Mouse (Mus musculus) midbrain, embryonic 14.5 days (tissue): ENCODE measurements around the gene Hmgb1. TPM values are rescaled to one million over a fixed set of nuclear protein-coding genes. Genes with fewer than 3 reads are reported as not detected.

ENCODE experiments used
- ATAC-seq: fragments of 200-750 bp; cut with Nextera tagmentation; 2 replicates; pipeline ENCODE4 v1.8.0; 2017; ENCODE audit warnings: moderate number of reproducible peaks, moderate library complexity; ENCODE audit not compliant: low FRiP score, low TSS enrichment
- DNase-seq: peaks from one replicate; pipeline ENCODE4 v3.0.0-alpha.2; 2015
- H3K27ac ChIP-seq: fragments of 300-500 bp; sonication (generic); replicated peaks from 2 replicates; pipeline ENCODE4 v1.5.1; 2014; ENCODE audit warnings: mild to moderate bottlenecking, low read depth, low read length, moderate library complexity
- H3K27me3 ChIP-seq: fragments of 300-500 bp; sonication (generic); 2 replicates; pipeline ENCODE4 v1.6.1; 2014; ENCODE audit warnings: low read length, control low read depth, mixed read lengths; ENCODE audit not compliant: control insufficient read depth, insufficient read depth
- H3K36me3 ChIP-seq: fragments of 300-500 bp; sonication (generic); 2 replicates; pipeline ENCODE4 v1.6.1; 2014; ENCODE audit warnings: low read length, control low read depth; ENCODE audit not compliant: control insufficient read depth, insufficient read depth
- H3K4me1 ChIP-seq: fragments of 300-500 bp; sonication (generic); 2 replicates; pipeline ENCODE4 v1.6.1; 2014; ENCODE audit warnings: mild to moderate bottlenecking, antibody characterized with exemption, low read length, control low read depth; ENCODE audit not compliant: control insufficient read depth, insufficient read depth
- H3K4me2 ChIP-seq: fragments of 300-500 bp; sonication (generic); 2 replicates; pipeline ENCODE4 v1.6.1; 2014; ENCODE audit warnings: mild to moderate bottlenecking, low read length, moderate library complexity
- H3K4me3 ChIP-seq: fragments of 300-500 bp; sonication (generic); replicated peaks from 2 replicates; pipeline ENCODE4 v1.5.1; 2014; ENCODE audit warnings: low read depth, low read length
- H3K9ac ChIP-seq: fragments of 300-500 bp; sonication (generic); replicated peaks from 2 replicates; pipeline ENCODE4 v1.6.1; 2014; ENCODE audit warnings: mild to moderate bottlenecking, low read length, moderate library complexity
- H3K9me3 ChIP-seq: fragments of 300-500 bp; sonication (generic); 2 replicates; pipeline ENCODE4 v1.6.1; 2016; ENCODE audit warnings: low read length, control low read depth, mixed read lengths; ENCODE audit not compliant: control insufficient read depth
- WGBS: fragments of 180-500 bp; shearing (Covaris S2); extraction: QIAGEN DNeasy Blood & Tissue Kit; methylation state at CpG from one replicate; pipeline ENCODE4 v1.1.7; 2014; 5-methylcytosine and 5-hydroxymethylcytosine counted together
- polyA plus RNA-seq: library from polyadenylated mRNA; unstranded; fragments of >200 nt; fragmentation: Nextera tagmentation; extraction: Ambion mirVana; gene quantifications from 2 replicates; pipeline ENCODE4 v1.2.1, GENCODE M21; 2014

Hmgb1 gene
- polyA plus RNA-seq, 1 experiment from 2014 or later: 947 TPM

DNA sequence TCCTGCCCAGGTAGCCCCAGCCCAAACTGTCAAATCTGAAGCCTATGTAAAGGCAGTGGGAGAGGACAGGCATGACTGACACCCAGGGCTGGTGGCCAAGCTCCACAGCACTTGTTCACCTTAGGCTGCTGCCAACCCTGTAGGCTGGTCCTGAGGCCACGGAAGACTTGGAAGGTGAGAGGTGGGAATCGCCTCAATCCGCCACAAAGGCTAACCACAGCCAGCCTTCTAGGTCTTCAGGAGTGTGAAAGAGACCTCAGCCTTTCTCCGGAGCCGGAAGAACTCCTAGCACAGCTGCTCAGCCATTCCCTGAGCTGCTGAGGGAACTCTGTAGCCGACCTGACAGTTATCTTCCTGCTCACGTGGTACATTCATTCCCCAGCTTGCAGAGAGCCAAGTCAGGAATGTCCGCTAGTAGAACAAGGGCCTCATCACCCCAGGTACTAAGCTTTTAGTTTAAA, 116.8 kb downstream of the Hmgb1 start:
- no peaks in the 10 kb centered on the region for H3K27me3 ChIP-seq
- ATAC-seq (no peak), DNase-seq (no peak)
- WGBS: 70% methylated on average over 8 of the region's 8 CpGs
- no peaks in the 10 kb centered on the region for H3K9me3 ChIP-seq
- no peak overlapping the region for H3K27ac ChIP-seq
- no peak overlapping the region for H3K4me3 ChIP-seq
- H3K4me1 ChIP-seq: no peaks in the 10 kb centered on the region
- no peaks in the 10 kb centered on the region for H3K36me3 ChIP-seq
- no peak overlapping the region for H3K4me2 ChIP-seq
- no peak overlapping the region for H3K9ac ChIP-seq

GRCm38 (mm10) chr5:149062833-149063232, 121.5 kb downstream of the Hmgb1 start:
- H3K4me1 ChIP-seq: no peaks in the 10 kb centered on the region
- no peak overlapping the region for H3K4me2 ChIP-seq
- H3K9ac ChIP-seq: no peak overlapping the region
- H3K27me3 ChIP-seq: no peaks in the 10 kb centered on the region
- H3K36me3 ChIP-seq: no peaks in the 10 kb centered on the region
- ATAC-seq: no peak
- WGBS: 91% methylated on average over 1 of the region's 1 CpGs
- H3K9me3 ChIP-seq: no peaks in the 10 kb centered on the region
- no peak overlapping the region for H3K4me3 ChIP-seq
- no peak for DNase-seq
- H3K27ac ChIP-seq: no peak overlapping the region

GRCm38 (mm10) chr5:149053352-149054168, 130.7 kb downstream of the Hmgb1 start:
- Histone ChIP-seq H3K36me3 (peaks cover 13% of the 10 kb centered on the region), H3K9me3 (no peaks in the 10 kb centered on the region), H3K4me3 (peak overlapping the region; percentile 77), H3K4me1 (peaks cover 18% of the 10 kb centered on the region), H3K9ac (peak overlapping the region; percentile 48; the same call in 1 of the 2 replicates), H3K4me2 (peak overlapping the region; percentile 96), H3K27ac (0 out of 2 replicates have a peak overlapping the region, but pooled peaks have one; percentile 26), H3K27me3 (no peaks in the 10 kb centered on the region)
- DNase-seq (no peak), ATAC-seq (no peak)
- WGBS: 3% methylated on average over 28 of the region's 34 CpGs

DNA sequence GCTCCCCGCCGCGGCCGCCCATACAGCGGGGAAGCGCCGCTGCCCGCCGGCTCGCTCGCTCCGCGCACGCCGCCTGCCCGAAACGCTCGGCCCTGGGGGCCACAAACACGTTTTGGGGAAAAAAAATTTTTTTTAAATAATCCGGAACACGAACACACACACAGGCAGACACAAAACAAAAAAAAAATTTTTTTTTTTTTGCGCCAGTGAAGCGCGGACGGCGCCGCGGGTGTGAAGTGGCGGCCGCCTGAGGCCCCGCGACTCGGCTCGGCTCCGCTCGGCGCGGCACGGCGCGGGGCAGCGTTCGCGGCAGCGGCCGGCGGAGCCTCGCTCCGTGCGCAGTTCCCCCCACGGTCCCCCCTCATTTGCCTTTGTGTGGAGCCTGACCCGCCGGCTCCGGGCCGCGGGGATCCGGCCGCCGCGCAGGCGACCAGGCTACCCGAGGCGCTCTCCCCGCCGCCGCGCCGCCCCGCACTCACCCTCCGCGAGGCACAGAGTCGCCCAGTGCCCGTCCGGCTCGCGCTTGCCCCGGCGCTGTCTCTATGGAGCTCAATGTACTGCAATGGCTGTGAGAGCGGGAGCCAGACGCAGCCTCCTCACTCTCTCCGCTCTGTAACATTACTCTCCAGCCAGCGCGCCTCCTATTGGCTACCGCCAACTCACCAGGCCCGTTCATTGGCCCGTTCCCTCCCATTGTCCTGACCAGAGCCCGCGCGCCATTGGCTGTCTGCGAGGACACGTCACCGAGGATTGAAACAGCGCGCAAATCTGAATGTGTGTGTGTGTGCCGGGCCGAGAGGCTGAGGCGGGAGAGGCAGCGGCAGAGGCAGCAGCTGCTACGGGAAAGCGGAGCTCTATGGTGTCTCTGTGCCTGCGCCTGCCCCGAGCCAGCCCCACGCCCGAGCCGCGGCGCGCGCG, 131.6 kb downstream of the Hmgb1 start:
- H3K27me3 ChIP-seq: no peaks in the 10 kb centered on the region
- no peaks in the 10 kb centered on the region for H3K9me3 ChIP-seq
- H3K4me2 ChIP-seq: peak overlapping the region; percentile 96
- WGBS: under 1% methylated on average over 96 of the region's 110 CpGs
- peak overlapping the region; percentile 100 for H3K27ac ChIP-seq
- H3K36me3 ChIP-seq: peaks cover 13% of the 10 kb centered on the region
- peak overlapping the region; percentile 77 for H3K4me3 ChIP-seq
- ATAC-seq (peak; percentile 96), DNase-seq (peak; percentile 99)
- H3K4me1 ChIP-seq: peaks cover 18% of the 10 kb centered on the region
- H3K9ac ChIP-seq: peak overlapping the region; percentile 99

- peak; percentile 92 for DNase-seq
- no peaks in the 10 kb centered on the region for H3K9me3 ChIP-seq
- under 1% methylated on average over 80 of the region's 120 CpGs for WGBS
These were observed 132.5 kb downstream of the Hmgb1 start for GRCm38 (mm10) chr5:149051571-149052420.

DNA sequence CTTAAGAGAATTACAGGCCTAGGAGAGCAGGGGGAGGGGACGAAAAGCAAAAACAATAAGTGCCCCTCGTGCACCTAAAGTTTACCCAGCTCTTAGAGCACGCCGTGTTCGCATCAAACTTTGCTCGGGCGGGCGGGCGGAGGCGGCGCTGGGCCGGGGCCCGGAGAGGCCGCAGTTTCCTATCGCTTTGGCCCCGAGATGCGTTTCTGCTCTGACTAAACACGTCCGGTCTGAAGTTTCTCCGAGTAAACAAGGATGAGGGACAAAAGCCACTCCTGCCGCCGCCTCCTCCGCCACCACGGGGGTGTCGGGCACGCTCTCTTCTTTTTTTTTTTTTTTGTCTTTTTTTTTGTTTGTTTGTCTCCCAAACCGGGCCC, 133.1 kb downstream of the Hmgb1 start:
- DNase-seq (peak; percentile 57), ATAC-seq (no peak)
- H3K4me3 ChIP-seq: peak overlapping the region; percentile 77
- H3K36me3 ChIP-seq: peaks cover 19% of the 10 kb centered on the region
- H3K4me2 ChIP-seq: peak overlapping the region; percentile 82
- WGBS: 0% methylated on average over 27 of the region's 27 CpGs
- H3K4me1 ChIP-seq: peaks cover 18% of the 10 kb centered on the region
- H3K27me3 ChIP-seq: no peaks in the 10 kb centered on the region
- peak overlapping the region; percentile 99 for H3K9ac ChIP-seq
- H3K9me3 ChIP-seq: no peaks in the 10 kb centered on the region
- peak overlapping the region; percentile 100 for H3K27ac ChIP-seq

More at GRCm38 (mm10) chr5:149051571-149052420, 132.5 kb downstream of the Hmgb1 start:
- Histone ChIP-seq H3K4me3 (peak overlapping the region; percentile 77), H3K27me3 (no peaks in the 10 kb centered on the region), H3K36me3 (peaks cover 15% of the 10 kb centered on the region), H3K27ac (peak overlapping the region; percentile 100), H3K4me2 (peak overlapping the region; percentile 82), H3K4me1 (peaks cover 18% of the 10 kb centered on the region), H3K9ac (peak overlapping the region; percentile 99)
- peak; percentile 66 for ATAC-seq

DNA sequence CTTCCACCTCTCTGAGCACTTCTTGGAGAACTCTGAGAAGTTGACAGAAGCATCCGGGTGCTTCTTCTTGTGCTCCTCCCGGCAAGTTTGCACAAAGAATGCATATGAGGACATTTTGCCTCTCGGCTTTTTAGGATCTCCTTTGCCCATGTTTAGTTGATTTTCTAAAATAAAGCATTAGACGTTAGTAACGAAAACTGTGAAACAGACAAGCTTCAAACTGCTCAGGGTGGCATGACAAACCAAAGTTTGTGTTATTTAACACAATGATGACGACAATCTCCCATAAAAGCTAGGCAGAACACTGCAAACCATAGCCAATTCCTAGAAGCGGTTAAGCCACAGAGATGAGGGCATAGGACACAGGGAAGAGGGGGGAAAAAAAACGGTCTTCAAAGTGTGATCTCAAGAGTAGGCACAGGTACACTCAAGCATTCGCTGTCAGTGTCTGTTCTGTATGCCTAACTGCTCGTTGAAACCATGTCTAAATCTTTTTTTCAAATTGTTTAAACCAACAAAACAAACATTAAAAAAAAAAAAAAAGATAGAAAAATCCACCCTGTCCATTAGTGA, 133.6 kb downstream of the Hmgb1 start:
- Histone ChIP-seq H3K4me2 (peak overlapping the region; percentile 82), H3K4me3 (peak overlapping the region; percentile 77), H3K27ac (peak overlapping the region; percentile 100; the same call in 1 of the 2 replicates), H3K36me3 (peaks cover 22% of the 10 kb centered on the region), H3K9ac (peak overlapping the region; percentile 99), H3K9me3 (no peaks in the 10 kb centered on the region), H3K4me1 (peaks cover 18% of the 10 kb centered on the region), H3K27me3 (no peaks in the 10 kb centered on the region)
- DNase-seq (peak; percentile 11), ATAC-seq (no peak)
- WGBS: 15% methylated on average over 10 of the region's 10 CpGs
